Mouse (Mus musculus): ENCODE results near the gene Catsper2. TPM values are rescaled to one million over a fixed set of nuclear protein-coding genes. Genes with fewer than 3 reads are reported as not detected.
A peak's percentile ranks its signal among the peaks of the same experiment; 100 is the strongest.

The Catsper2 gene
- total RNA-seq, 1 experiment from 2014 or later: 3.1 TPM

- no peak for ATAC-seq (ENCODE audit: extremely low read depth, insufficient number of reproducible peaks, low FRiP score, poor library complexity, severe bottlenecking)
Observed at GRCm38 (mm10) chr2:121359461-121359860, 54.1 kb downstream of the Catsper2 start.

GRCm38 (mm10) chr2:121358381-121358780 is 55.2 kb downstream of the Catsper2 start:
- no peak for ATAC-seq (ENCODE audit: extremely low read depth, insufficient number of reproducible peaks, low FRiP score, poor library complexity, severe bottlenecking)

DNA sequence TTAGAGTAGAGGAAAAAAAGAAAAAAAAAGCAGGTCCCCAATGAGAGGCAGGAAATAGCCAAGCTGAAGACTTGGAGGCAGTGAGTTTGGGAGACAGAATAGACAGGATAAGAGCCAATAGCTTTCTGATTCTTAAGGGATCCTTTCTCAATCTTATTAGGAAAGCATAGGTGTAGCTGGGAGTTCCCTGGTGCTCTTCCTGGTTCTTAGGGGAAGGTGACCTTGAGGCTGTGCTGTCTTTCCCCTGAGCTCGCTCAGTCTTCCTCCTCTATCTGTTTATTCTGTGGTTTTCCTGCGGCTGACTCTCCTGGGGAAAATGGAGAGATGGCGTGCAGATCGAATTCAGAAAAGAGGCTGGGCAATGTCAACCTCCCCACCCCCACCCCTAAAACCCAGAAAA is 55.6 kb downstream of the Catsper2 start:
- ATAC-seq (ENCODE audit: extremely low read depth, insufficient number of reproducible peaks, low FRiP score, poor library complexity, severe bottlenecking): no peak

- ATAC-seq (ENCODE audit: extremely low read depth, insufficient number of reproducible peaks, low FRiP score, poor library complexity, severe bottlenecking): no peak
Observed at GRCm38 (mm10) chr2:121357494-121357893, 56.1 kb downstream of the Catsper2 start, which contains the start of gene Ckmt1. TSS of gene Ckmt1 (plus strand) at chr2:121357714.

DNA sequence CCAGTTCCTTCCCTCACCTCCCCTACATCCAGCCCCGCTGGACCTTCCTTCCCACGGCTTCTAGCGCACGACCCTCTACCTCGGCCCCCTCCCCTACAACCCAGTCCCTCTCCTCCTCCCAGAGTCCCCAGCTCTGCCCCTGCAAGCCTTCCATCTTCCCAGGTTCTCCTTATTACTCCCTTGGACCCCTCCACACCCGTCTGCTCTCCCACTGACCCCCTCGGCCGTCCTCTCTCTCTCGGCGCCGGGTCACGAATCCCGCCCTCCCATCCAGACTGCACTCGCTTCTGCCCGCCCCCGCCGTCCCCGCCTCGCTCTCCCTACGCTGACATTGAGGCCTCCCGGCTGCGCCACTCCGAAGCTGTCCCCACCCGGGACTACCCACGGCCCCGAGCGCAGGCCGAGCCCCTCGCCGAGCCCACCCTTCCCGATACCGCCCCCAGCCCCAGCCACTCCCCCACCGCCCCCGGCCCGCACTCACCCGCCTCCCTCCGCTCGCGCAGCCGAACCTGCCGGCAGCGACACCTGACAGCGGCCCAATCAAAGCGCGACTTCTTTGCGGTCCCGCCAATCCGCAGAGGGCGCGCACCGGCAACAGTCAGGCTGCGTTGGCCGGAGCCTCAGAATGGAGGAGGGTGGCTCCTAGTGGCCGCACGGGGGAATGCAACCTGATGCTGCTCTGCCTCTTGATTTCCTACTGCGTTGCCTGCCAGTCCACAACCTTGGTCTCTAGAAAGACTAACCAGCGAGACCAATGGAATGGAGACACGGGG is 58.6 kb downstream of the Catsper2 start, which contains the start of gene Ppip5k1:
Gene Ppip5k1 (minus strand): TSS at position 577 of the 773 bp plus-strand sequence.
- peak; percentile 98 for ATAC-seq (ENCODE audit: extremely low read depth, insufficient number of reproducible peaks, low FRiP score, poor library complexity, severe bottlenecking)

DNA sequence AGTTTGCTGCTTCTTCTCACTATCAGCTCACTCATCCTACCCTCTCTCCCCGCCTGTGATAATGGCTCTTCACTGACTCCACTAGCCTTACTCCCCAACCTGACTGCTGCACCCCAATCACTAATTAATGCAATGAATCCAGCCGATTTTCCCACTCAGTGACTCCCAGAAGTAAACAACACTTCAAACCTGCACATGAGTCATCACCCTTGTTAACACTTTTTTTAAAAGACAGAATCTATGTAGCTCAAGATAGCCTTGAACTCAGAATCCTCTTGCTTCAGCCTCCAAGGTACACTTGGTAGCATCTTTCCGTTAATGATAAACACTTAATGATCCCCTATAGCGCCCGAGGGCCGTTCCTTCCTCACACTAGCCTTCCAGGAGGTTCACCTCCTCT is 59.2 kb downstream of the Catsper2 start:
- no peak for ATAC-seq (ENCODE audit: extremely low read depth, insufficient number of reproducible peaks, low FRiP score, poor library complexity, severe bottlenecking)

- ATAC-seq (ENCODE audit: extremely low read depth, insufficient number of reproducible peaks, low FRiP score, poor library complexity, severe bottlenecking): no peak
Observed at GRCm38 (mm10) chr2:121353156-121353555, 60.4 kb downstream of the Catsper2 start.

Other genes with a start within 250 kb of the Catsper2 start
- gene Tubgcp4, start 243.1 kb downstream of the Catsper2 start, total RNA-seq (2017): 67.0 and 73.2 TPM in 2 replicates
- gene Zscan29, start 242.7 kb downstream of the Catsper2 start, total RNA-seq (2017): 46.9 and 50.3 TPM in 2 replicates
- 43.3 and 53.2 TPM in 2 replicates for gene Trp53bp1, start 142.4 kb downstream of the Catsper2 start, total RNA-seq (2017)
- gene Map1a, start 124.2 kb downstream of the Catsper2 start, total RNA-seq (2017): not detected in 2 replicates
- gene Ppip5k1, start 58.4 kb downstream of the Catsper2 start, total RNA-seq (2017): 12.8 and 14.2 TPM in 2 replicates
- not detected in 2 replicates for gene Ckmt1, start 56.1 kb downstream of the Catsper2 start, total RNA-seq (2017)
- not detected in 2 replicates for gene Strc, start 26.6 kb downstream of the Catsper2 start, total RNA-seq (2017)
- gene Pdia3, start within 50 bp of the Catsper2 start, total RNA-seq (2017): 81.0 and 85.3 TPM in 2 replicates
- gene Ell3, start 30.5 kb upstream of the Catsper2 start, total RNA-seq (2017): 36.3 and 45.4 TPM in 2 replicates
- gene Serf2, start 35.4 kb upstream of the Catsper2 start, total RNA-seq (2017): 101 and 116 TPM in 2 replicates
- 96.9 and 98.5 TPM in 2 replicates for gene Hypk, start 39.5 kb upstream of the Catsper2 start, total RNA-seq (2017)
- 2.0 and 4.2 TPM in 2 replicates for gene Serinc4, start 43.0 kb upstream of the Catsper2 start, total RNA-seq (2017)
- gene Mfap1b, start 60.3 kb upstream of the Catsper2 start, total RNA-seq (2017): 120 and 128 TPM in 2 replicates
- 80.3 and 92.3 TPM in 2 replicates for gene Mfap1a, start 92.9 kb upstream of the Catsper2 start, total RNA-seq (2017)
- 11.2 and 11.4 TPM in 2 replicates for gene Wdr76, start 92.9 kb upstream of the Catsper2 start, total RNA-seq (2017)

Data from neutrophil, adult 5-6 weeks (primary cell).